Mouse (Mus musculus) erythroblast, embryonic 14.5 days (primary cell): ENCODE measurements around the gene Eif2ak4.

Experiments used
- GATA1 ChIP-seq: IDR thresholded peaks from 2 replicates; pipeline ENCODE4 v1.6.1; 2012; ENCODE audit warnings: low read length, inconsistent platforms, mixed read lengths
- TAL1 ChIP-seq: IDR thresholded peaks from 3 replicates; pipeline ENCODE4 v1.6.1; 2012; ENCODE audit warnings: low read length, inconsistent platforms, mixed read lengths

DNA sequence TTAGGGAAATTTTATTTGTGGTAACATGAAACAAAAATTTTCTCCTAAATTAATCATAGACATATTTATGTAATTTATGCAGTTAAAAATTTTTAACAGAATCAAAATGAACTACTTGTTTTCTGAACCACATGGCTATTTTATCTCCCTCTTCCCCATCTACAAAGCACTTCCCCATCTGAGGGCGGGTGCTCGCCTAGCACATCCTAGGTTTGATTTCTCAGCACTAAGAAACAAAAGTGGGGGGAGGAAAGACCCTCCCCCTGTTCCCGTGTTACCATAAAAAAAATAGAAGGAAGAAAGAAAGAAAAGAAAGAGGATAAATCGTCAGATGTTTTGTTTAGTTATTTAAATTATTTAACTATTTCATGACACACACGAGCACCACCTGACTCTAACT, 2.8 kb downstream of the Eif2ak4 start:
- TF ChIP-seq TAL1: no peak
- TF ChIP-seq GATA1: no peak
